Mouse (Mus musculus) thymus, adult 18-20 months (tissue): Measurements from ENCODE around the gene Erap1.
"Not testable (repeated sequence)": the region's sequence is repeated elsewhere in the genome, so short reads cannot be mapped to it uniquely, and the experiment has no call there.

ENCODE experiments used
- DNase-seq, 2 experiments: peaks; one replicate each; pipeline ENCODE4 v3.0.0; 2022; ENCODE audit warnings: mixed read lengths in 2 of 2

Gene Erap1

GRCm38 (mm10) chr13:74638793-74639711 lies at the start of gene Erap1:
Gene Erap1, plus strand, starts transcription at chr13:74639568.
- DNase-seq: peak; percentile 4 to 13

DNA sequence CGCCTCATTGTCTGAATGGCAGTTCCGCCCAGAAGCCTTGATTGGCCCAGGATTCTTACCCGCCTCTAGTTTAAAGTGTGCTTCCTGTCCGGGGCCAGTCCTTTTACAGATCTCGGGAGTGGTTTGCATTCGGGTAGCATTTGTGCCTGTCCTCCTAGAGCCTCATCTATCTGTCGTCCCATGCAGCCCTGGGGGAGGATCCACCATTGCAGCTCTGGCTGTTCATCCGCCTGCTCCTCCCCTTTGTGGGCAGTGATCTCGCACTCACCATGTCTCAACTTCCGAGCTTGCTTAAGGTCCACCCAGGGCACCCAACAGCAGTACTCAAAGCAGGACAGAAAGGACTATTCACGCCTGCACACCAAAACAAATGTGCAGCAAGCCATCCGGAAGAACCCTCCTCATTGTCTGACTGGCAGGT lies 48.0 kb upstream of the Erap1 start:
- peak in 1 of 2 experiments; percentile 3 for DNase-seq

- DNase-seq: not testable (repeated sequence)
These were observed 47.5 kb upstream of the Erap1 start for GRCm38 (mm10) chr13:74591828-74592227.

DNA sequence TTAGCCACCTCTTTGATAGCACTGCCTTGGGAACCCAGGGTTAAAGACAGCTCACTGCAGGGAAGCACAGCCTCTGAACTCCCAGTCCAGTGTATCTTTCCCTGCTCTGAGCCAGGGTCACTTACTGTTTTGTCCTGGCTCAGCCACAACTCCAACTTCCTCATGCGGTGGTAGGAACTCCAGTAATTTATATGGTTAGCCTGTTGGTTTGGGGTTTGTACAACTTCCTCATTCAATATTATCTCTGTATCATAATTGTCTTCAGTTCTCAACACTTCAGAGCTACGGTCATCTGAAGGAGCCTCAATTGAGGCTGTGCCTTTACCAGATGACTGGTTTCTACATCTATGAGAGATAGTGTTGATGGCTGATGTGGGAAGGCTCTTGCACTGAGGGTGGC lies 42.3 kb upstream of the Erap1 start:
- DNase-seq: not testable (repeated sequence)

DNA sequence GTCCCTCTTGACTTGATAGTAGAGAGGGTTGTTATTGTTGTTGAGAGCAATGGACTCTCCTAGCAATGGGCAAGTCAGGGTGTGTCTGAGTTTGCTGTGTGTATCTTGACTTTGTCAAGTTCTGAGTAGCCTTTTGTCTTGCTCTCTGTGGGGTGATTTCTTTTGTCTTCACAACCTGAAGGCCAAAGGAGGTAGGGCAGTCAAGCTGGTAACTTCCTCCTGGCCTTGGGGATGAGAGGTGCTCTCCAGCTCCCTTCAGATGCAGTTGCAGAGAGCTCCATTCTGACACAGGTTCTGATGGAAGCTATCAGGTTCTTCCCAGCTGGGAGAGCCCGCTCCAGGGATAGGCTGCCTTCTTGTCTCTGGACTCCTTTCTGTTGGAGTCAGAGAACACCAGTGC lies 37.6 kb upstream of the Erap1 start:
- DNase-seq: not testable (repeated sequence)

DNA sequence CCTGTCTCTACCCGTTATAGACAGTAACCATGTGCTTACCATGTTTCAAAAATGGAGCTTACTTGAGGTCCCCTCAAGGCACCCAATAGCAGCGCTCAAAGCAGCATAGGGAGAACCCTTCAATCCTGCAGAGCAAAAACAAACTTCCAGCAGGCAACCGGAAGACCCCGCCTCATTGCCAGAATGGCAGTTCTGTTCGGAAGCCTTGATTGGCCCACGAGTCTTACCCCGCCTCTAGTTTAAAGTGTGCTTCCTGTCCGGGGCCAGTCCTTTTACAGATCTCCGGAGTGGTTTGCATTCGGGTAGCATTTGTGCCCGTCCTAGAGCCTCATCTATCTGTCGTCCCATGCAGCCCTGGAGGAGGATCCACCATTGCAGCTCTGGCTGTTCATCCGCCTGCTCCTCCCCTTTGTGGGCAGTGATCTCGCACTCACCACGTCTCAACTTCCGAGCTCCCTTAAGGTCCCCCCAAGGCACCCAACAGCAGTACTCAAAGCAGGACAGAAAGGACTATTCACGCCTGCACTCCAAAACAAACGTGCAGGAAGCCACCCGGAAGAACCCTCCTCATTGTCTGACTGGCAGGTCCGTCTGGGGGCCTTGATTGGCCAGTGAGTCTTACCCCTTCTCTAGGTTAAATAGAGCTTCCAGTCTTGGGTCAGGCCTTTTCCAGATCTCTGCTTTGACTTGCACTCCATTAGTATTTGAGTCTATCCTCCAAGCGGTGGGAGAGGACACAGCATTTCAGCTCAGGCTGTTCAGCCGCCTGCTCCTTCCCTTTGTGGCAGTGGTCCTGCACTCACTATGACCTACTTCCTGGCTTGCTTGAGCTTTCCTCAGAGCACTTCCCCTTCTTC lies 22.0 kb upstream of the Erap1 start:
- DNase-seq: peak; percentile 67 to 77

GRCm38 (mm10) chr13:74632327-74632726 lies 7.0 kb upstream of the Erap1 start:
- no peak for DNase-seq

DNA sequence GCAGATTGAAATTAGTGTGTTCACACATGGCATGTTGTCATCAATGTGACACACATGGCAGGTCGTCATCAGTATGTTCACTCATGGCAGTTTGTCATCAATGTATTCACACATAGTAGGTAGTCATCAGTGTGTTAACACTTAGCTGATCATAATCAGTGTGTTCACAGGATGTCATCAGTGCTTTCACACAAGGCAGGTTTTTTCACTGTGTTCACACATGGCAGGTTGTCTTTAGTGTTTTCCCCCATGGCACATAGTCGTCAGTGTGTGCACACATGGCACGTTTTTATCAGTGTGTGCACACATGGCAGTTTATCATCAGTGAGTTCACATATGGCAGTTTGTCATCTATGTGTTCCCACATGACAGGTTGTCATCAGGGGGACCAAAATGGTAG lies 6.5 kb upstream of the Erap1 start:
- no peak for DNase-seq

DNA sequence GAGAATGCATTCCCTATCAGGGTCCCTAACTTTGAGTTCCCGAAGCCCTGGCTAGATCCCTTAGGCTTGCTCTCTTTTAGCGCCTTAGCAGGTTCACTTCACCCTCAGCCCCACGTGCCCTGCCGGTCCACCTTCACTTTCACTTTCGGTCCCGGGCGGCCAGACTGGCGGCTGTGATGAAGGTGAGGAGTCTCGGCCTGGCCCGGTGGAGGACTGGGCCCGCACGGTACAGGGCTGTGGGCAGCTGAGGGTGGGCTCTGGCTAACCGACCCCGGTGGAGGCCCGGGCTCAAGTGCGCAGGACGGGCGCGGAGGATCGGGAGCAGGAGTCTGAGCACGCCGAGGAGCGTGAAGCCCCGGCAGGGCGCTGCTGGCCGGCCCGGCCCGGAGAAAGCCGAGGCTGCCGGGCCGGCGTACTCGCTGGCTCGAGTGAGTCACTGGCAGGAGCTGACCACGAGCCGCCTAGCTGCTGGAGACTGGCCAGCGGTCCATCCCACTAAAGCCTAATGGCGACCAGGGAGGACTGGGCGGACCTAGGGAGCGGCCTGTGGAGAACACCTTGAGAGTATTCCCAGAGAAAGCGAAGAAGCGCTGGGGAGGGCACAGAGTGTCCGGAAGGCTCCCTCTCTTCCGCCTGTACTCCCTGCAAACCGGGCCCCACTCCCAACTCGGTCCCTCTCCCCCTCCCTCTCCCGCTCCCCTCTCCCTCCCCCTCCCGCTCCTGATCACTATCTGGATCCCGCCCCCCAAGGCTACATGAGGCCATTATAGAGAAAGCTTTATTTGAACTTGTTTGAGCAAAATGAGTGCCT lies 549 bp downstream of the Erap1 start:
- DNase-seq: peak; percentile 66 to 73

- not testable (repeated sequence) for DNase-seq
These were observed 1.2 kb downstream of the Erap1 start for GRCm38 (mm10) chr13:74640523-74640920.

DNA sequence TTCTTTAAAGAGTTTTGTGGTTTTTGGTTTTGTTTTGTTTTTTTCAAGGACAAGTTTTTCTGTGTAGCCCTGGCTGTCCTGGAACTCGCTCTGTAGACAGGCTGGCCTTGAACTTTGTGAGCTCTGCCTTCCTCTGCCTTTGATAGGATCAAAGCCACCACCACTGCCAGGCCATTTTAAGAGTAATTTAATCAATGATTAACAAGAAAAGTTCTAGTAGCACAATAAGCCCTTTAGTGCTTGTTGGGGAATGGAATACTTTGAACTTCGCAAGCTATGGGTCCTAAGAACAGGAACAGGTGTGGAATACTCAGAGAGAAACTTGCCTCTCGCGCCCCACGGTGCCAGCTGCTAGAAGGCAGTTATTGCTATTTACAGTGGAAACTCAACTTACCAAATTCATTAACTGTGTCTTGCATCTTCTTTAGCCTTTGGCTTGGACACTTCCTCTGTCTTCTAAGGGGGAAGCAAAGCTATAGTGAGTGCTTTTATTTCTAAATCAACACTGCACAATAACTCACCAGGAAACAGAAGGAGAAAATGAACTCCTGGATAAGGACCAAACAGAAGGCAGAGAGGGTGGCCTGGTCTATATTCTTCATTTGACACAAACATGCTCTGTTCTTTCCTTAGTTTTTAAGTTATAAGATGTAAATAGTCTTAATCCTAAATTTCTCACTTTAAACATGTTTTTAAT lies 56.3 kb downstream of the Erap1 start:
- no peak for DNase-seq

GRCm38 (mm10) chr13:74696225-74696624 lies 56.9 kb downstream of the Erap1 start:
- DNase-seq: no peak

DNA sequence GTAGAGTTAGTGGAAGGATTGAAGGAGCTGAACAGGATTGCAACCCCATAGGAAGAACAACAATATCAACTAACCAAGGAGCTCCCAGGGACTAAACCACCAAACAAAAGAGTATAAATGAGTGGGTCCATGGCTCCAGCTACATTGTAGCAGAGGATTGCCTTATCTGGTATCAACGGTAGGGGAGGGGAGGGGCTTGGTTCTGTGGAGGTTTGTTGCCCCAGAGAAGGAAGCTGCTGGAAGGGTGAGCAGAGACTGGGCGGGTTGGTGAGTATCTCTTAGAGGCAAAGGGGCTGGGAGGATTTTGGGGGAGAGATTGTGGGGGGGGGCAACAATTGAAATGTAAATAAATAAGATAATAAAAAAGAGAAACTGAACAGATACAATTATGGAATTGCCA lies 79.6 kb downstream of the Erap1 start:
- DNase-seq: no peak

DNA sequence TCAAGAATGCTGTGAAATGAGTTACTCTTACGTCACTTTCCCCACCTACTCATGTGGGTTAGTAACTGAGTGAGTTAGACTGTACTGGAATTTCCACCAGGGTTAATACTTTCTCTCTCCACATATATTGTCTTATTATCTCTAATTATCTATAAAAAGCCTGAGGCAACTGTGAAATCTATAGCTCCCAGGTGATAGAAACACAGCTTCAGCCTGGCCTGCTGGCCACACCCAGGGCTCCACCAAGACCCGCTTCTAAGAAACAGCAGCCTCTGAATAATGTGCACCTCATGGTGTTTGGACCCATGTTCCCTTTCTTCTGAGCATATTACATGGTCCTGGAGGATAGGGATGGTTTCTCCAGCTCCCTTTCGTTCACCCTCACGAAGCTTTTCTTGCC lies 94.4 kb downstream of the Erap1 start:
- DNase-seq: no peak

DNA sequence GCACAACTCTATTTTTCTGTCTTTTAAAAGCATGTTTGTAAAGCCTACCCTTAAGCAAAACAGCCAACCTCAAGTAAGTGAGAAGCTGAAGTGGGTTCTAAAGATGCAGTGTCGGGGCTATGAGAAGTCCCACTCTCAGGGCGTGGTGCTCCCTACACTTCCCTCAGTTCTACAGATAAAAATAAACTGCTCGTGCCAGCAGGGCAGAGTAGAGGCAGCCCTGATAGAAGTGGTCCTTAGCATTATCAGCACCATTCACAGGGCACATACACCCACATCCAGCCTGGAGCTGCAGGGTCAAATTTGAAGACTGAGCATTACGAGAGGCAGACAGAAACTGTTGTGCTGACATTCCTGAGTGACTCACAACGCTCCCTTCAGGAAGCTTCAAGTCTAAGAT lies 96.5 kb downstream of the Erap1 start:
- no peak for DNase-seq

- DNase-seq: no peak
These were observed 97.0 kb downstream of the Erap1 start for GRCm38 (mm10) chr13:74736396-74736795.
